Mouse (Mus musculus) lung, embryonic 15.5 days (tissue): Measurements from ENCODE around the gene Map6. TPM values are rescaled to one million over a fixed set of nuclear protein-coding genes. Genes with fewer than 3 reads are reported as not detected.

Experiments used
- ATAC-seq: fragments of 200-750 bp; cut with Nextera tagmentation; 2 replicates; pipeline ENCODE4 v1.8.0; 2017; ENCODE audit warnings: moderate number of reproducible peaks, borderline replicate concordance; ENCODE audit not compliant: low FRiP score, low TSS enrichment; ENCODE audit errors: extremely low read depth
- H3K27ac ChIP-seq: fragments of 300-500 bp; sonication (generic); 2 replicates; pipeline ENCODE4 v1.5.1; 2015; ENCODE audit warnings: moderate library complexity, mild to moderate bottlenecking, inconsistent platforms
- H3K27me3 ChIP-seq: fragments of 300-500 bp; sonication (generic); 2 replicates; pipeline ENCODE4 v1.6.1; 2015; ENCODE audit warnings: inconsistent platforms
- H3K36me3 ChIP-seq: fragments of 300-500 bp; sonication (generic); 2 replicates; pipeline ENCODE4 v1.6.1; 2015; ENCODE audit warnings: inconsistent platforms
- H3K4me1 ChIP-seq: fragments of 300-500 bp; sonication (generic); 2 replicates; pipeline ENCODE4 v1.6.1; 2015; ENCODE audit warnings: inconsistent platforms
- H3K4me2 ChIP-seq: fragments of 300-500 bp; sonication (generic); 2 replicates; pipeline ENCODE4 v1.6.1; 2015; ENCODE audit warnings: inconsistent platforms, mild to moderate bottlenecking, moderate library complexity
- H3K4me3 ChIP-seq: fragments of 300-500 bp; sonication (generic); 2 replicates; pipeline ENCODE4 v1.5.1; 2015; ENCODE audit warnings: mild to moderate bottlenecking, inconsistent platforms
- H3K9ac ChIP-seq: fragments of 300-500 bp; sonication (generic); 2 replicates; pipeline ENCODE4 v1.6.1; 2015; ENCODE audit warnings: inconsistent platforms
- H3K9me3 ChIP-seq: fragments of 300-500 bp; sonication (generic); 2 replicates; pipeline ENCODE4 v1.6.1; 2016; ENCODE audit warnings: inconsistent platforms
- WGBS: fragments of 180-500 bp; shearing (Covaris S2); methylation state at CpG from one replicate; pipeline ENCODE4 v1.1.7; 2015; 5-methylcytosine and 5-hydroxymethylcytosine counted together
- polyA plus RNA-seq: library from polyadenylated mRNA; unstranded; fragments of >200 nt; fragmentation: Nextera tagmentation; extraction: Ambion mirVana; gene quantifications from 2 replicates; pipeline ENCODE4 v1.2.1, GENCODE M21; 2015

Map6 gene
- polyA plus RNA-seq, 1 experiment from 2014 or later = 3.5 TPM

DNA sequence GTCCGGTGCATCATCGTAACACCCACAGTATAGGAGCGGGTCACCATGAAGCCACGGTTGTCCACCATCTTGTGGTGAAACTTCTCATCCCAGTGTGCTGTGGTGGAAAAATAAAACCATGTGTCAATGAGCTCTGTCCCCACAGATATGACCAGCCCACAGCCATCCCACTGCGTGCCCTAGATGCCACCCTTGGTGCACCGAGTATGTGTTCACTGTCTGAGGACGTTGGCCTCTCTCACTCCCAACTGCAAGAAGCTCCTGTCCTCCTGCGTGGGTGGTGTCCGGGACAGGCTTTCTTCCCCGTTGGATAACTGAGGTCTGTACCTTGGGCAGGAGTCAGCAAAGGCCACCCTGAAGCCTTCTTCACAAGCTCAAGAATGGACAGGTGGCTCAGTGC lies 80.0 kb downstream of the Map6 start:
- H3K4me1 ChIP-seq = peaks cover 34% of the 10 kb centered on the region
- no peak for ATAC-seq
- 91% methylated on average over 10 of the region's 10 CpGs for WGBS

DNA sequence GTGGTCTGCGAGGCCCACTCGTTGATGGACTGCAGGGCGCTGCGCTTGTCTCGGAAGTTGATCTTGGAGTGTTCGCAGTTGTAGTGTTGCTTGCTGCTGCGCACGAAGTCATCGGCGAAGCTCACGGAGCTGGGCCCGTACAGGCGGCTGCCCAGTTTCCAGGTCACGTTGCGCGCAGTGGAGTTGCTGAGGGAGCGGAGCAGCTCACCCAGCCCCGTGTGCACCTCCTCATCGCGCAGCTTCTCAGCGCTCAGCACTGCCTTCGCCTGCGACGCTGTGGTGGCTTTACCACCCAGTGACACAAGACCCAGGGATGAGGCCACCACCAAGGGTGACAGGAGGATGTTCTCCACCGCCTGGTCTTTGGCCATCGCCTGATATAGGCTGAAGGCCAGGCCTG lies 81.6 kb downstream of the Map6 start:
- Histone ChIP-seq H3K4me2 (peak overlapping the region; percentile 90), H3K27ac (no peak overlapping the region), H3K27me3 (no peaks in the 10 kb centered on the region), H3K4me1 (peaks cover 42% of the 10 kb centered on the region), H3K36me3 (peaks cover 65% of the 10 kb centered on the region), H3K9ac (no peak overlapping the region), H3K4me3 (no peak overlapping the region), H3K9me3 (no peaks in the 10 kb centered on the region)
- no peak for ATAC-seq
- WGBS = 90% methylated on average over 26 of the region's 26 CpGs

More for the DNA sequence above, 80.0 kb downstream of the Map6 start:
- H3K9ac ChIP-seq = no peak overlapping the region
- H3K4me3 ChIP-seq = no peak overlapping the region
- H3K9me3 ChIP-seq = no peaks in the 10 kb centered on the region
- H3K4me2 ChIP-seq = no peak overlapping the region
- no peaks in the 10 kb centered on the region for H3K27me3 ChIP-seq
- peaks cover 73% of the 10 kb centered on the region for H3K36me3 ChIP-seq
- no peak overlapping the region for H3K27ac ChIP-seq

DNA sequence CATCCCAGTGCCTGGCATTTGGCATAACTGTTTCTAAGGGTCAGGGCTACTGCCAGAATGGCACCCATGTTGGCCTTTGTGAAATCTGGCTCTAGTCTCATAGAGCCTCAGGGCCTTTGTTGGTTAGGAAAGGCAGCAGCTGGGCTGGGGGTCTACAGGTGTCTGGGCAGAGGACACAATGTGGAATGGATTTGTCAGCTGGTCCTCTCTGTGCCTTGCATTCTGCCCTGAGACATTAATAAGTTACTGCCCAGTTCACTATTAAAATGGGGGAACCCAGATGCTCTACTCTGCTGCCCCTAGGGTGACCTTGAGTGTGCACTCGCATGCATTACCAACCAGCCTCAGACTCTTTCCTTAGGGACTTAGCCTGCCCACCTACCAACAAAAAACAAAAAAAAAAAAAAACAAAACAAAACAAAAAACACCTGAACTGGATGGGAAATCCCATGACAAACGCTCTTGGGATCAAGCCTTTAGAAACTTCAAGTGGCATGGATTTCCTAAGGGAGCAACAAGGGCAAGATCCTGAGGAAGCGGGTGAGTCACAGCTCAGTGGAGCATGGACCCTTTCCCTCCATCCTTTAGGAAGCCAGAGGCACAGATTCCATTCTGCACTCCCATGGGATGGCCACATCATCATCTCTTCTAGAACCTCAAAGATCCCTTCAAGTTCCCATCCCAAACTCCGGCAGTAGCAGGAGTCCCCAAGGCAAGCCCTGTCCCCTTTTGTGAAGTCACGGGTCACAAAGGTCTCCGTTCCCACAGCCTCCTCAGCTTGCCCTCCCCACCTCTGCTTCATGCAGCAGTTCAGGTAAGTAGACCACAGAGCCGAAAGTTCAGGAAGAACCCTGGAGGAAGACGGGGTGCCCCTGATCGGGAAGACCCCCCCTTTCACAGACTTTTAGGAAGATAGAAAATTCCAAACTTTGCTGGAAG lies 82.8 kb downstream of the Map6 start:
- peak overlapping the region; percentile 99; the same call in 1 of the 2 replicates for H3K27ac ChIP-seq
- H3K36me3 ChIP-seq = peaks cover 53% of the 10 kb centered on the region
- peaks cover 53% of the 10 kb centered on the region for H3K4me1 ChIP-seq

DNA sequence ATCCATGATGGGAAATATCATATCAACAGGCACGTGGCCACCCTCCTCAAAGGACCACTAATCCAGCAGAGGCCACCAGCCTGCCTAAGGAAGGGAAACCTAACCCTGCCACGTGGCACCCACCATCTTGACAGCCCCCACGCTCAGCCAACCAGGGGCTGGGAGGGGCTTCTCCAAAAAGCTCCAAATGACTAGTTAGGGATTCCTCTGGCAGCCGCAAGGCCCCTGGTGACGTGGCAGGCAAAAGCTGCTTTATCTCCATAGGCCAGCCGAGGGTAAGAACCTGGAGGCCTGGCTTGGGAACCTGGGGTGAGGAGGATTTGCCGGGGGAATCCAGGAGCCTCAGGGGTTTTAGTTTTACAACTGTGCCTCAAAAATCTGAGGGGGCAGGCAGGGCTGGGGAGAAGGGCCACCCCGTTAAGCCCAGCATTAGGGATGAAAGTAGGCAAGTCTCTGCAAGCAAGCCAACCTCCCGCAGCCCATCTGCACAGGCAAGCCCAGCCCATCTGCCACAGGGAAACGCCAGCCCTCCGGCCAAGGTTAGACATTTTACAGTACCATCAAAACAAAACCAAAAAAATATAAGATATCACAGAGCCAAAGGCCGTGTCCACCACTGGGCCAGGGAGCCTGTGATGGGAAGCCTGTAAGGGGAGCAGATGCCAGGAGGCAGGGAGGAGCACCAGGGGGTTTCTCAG lies 84.0 kb downstream of the Map6 start:
- Histone ChIP-seq H3K4me2 (peak overlapping the region; percentile 90), H3K27ac (peak overlapping the region; percentile 99), H3K27me3 (no peaks in the 10 kb centered on the region), H3K9me3 (no peaks in the 10 kb centered on the region), H3K4me1 (peaks cover 65% of the 10 kb centered on the region), H3K9ac (peak overlapping the region; percentile 90), H3K4me3 (peak overlapping the region; percentile 75), H3K36me3 (peaks cover 41% of the 10 kb centered on the region)
- ATAC-seq = no peak
- 4% methylated on average over 12 of the region's 12 CpGs for WGBS

More for the DNA sequence above, 82.8 kb downstream of the Map6 start:
- no peak for ATAC-seq
- Histone ChIP-seq H3K9me3 (no peaks in the 10 kb centered on the region), H3K4me3 (peak overlapping the region; percentile 75), H3K4me2 (peak overlapping the region; percentile 90), H3K27me3 (no peaks in the 10 kb centered on the region), H3K9ac (peak overlapping the region; percentile 90)
- WGBS = 51% methylated on average over 9 of the region's 9 CpGs

DNA sequence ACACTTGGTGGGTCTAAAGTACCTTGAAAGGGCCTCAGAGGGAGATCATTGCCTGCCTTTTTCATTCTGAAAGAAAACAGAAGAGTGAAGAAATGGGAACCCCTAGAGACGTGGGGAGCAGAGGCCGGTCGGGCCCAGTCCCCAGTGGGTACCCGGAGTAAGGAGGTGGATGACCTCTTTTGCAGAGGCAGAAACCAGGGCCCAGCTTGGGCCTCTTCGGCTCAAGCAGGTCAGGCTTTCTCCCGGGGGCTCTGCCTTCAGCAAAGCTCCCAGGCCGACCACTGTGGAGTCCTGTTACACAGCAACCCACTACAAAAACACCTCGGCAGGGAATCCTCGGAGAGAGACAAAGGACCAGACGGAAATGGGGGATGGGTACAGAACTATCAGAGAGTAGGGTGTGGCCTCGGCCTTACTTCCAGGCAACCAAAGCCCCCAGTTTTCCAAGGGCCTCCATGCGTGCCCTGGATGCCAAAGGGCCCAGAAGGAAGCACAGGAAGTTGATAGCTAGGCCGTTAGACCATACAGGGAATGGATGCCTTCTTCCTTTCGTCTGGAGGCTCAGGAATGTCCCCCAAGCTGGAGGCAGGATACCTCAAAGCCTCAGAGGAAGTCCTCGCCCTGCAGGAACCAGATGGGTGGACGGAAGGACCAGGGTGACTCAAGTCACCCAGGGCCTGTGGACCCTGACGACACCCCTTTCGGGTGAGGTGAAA lies 84.7 kb downstream of the Map6 start:
- H3K4me2 ChIP-seq = peak overlapping the region; percentile 90
- ATAC-seq = no peak

DNA sequence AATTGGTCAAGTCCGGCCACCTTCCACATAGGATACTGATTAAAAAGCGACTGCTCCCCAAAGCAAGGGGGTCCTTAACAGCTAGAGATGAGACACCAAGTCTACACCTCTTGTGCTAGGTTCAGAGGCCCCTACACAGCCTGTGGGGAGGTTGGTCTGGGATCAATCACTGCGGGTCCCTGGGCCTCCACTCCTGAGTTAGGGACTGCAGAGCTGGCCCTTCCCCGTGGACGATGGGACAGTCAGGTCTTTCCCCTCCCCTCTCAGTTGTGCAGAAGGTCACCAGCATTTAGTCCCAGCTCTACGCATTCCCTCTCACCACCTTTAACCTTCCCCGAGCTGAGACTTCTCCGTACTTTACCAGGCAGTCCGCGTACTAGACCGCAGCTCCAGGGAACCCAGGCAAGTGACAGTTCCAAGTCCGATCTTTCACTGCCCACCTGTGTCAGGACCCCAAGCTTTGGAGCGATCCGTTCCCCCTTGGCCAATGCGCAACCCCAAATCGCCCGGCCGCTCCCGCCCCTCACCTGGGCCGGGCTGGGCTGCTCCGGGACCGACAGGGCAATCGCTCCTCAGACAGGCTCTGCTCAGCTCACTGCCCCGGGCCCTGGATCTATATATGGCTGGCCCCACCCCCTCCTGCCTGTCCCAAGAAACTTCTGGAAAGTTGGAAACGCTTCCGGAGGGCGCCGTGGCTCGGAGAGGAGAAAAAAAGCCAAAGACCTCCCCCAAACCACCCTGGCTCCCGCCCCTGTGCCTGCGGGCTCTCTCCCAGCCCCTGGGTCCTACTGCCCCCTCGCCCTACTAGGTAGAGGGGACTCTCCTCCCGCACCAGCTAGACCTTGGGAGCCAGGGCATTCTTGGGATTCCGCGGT lies 85.5 kb downstream of the Map6 start, which contains the start of gene Serpinh1:
Serpinh1 (minus strand) TSS at position 714 of the 875 bp plus-strand sequence.
- H3K27ac ChIP-seq = peak within 1 kb of the TSS; percentile 99
- peak within 1 kb of the TSS; percentile 75 for H3K4me3 ChIP-seq
- peak within 1 kb of the TSS; percentile 90 for H3K4me2 ChIP-seq
- H3K36me3 ChIP-seq = peaks cover 26% of the 10 kb centered on the region
- WGBS = under 1% methylated on average over 35 of the region's 35 CpGs
- no peaks in the 10 kb centered on the region for H3K9me3 ChIP-seq
- H3K4me1 ChIP-seq = peaks cover 76% of the 10 kb centered on the region
- H3K27me3 ChIP-seq = no peaks in the 10 kb centered on the region
- peak; percentile 84 for ATAC-seq
- peak within 1 kb of the TSS; percentile 90 for H3K9ac ChIP-seq

More for the DNA sequence above, 84.7 kb downstream of the Map6 start:
- Histone ChIP-seq H3K27me3 (no peaks in the 10 kb centered on the region), H3K4me3 (peak overlapping the region; percentile 75), H3K4me1 (peaks cover 72% of the 10 kb centered on the region), H3K27ac (peak overlapping the region; percentile 99), H3K9me3 (no peaks in the 10 kb centered on the region), H3K36me3 (peaks cover 34% of the 10 kb centered on the region), H3K9ac (peak overlapping the region; percentile 90)
- WGBS = under 1% methylated on average over 18 of the region's 18 CpGs

DNA sequence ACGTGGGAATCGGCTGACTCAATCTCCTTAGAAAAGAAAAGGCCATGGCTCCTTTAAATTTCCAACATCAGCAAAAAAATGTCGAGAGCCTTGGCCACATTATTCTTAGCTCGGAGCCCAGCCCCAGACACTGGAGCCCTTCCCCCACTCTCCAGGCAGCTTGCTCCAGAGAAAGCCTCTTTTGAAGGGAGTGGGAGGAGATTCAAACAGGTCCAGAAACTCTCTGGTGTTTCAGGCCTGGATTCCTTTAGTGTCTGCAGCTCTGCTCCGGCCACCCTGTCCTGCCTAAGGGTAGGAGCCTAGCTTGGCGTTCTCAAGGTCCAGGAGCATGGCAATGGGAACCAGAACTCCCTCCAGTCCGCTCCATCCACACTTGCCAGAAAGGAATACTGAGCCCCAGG lies 88.5 kb downstream of the Map6 start:
- no peaks in the 10 kb centered on the region for H3K9me3 ChIP-seq
- peak overlapping the region; percentile 12 for H3K4me3 ChIP-seq
- 3% methylated on average over 7 of the region's 7 CpGs for WGBS
- peaks cover 70% of the 10 kb centered on the region for H3K4me1 ChIP-seq
- ATAC-seq = peak; percentile 24
- H3K27me3 ChIP-seq = no peaks in the 10 kb centered on the region
- H3K36me3 ChIP-seq = no peaks in the 10 kb centered on the region
- H3K27ac ChIP-seq = peak overlapping the region; percentile 99
- peak overlapping the region; percentile 38 for H3K9ac ChIP-seq
- peak overlapping the region; percentile 58 for H3K4me2 ChIP-seq

DNA sequence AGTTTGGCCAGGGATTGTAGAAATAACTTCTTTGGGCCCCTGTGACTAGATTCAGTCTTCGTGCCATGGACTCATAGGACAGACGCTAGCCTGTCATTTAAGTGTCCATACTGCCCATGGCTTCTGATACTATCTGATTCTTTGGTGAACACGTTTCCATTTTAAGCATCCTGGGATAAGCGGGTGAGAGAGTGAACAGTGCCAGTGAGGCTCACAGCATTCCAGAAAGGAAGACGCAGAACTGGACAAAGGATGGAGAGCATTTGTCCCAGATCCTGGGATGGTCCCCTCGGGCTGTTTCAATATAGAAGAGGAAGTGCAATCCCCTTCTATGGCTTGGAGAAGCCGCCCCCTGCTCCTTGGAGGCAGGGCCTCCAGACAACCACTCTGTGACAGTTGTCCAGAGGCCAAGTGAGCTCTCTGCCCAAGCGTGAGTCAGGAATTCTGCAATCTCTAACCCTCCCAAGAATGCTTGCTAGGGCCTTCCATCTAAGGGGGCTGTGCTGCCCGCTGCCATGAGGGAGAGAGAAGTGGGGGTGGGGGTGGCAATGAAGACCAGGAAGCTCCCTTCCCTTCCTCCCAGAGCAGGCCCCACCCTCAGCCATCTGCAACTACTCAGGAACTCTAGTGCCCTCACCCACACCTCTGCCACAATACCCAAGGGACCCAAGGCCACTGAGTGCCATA lies 89.1 kb downstream of the Map6 start:
- Histone ChIP-seq H3K9me3 (no peaks in the 10 kb centered on the region), H3K27me3 (no peaks in the 10 kb centered on the region), H3K27ac (peak overlapping the region; percentile 99), H3K4me3 (peak overlapping the region; percentile 12; the same call in 1 of the 2 replicates), H3K36me3 (no peaks in the 10 kb centered on the region), H3K9ac (peak overlapping the region; percentile 30), H3K4me1 (peaks cover 71% of the 10 kb centered on the region), H3K4me2 (peak overlapping the region; percentile 58)
- WGBS = 15% methylated on average over 9 of the region's 9 CpGs
- peak; percentile 23; the same call in 1 of the 2 replicates for ATAC-seq

DNA sequence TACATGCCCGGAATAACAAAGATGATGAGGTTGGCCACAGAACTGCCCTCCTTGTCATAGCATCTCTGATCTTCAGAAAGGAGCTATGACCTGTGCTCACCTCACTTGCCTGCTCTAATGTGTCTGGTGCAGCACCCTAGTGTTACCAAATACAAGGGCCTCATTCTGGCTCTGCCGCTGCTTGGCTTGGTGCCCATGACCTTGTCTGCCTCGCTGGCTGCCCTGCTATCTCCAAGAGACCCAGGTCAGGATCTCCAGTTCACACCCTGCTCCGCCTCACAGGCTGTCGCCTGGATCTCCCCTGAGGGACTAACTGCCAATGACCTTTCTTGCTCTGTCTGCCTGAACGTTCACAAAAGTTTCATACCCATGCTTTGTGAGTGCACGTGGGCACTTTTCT lies 90.0 kb downstream of the Map6 start:
- Histone ChIP-seq H3K4me2 (no peak overlapping the region), H3K36me3 (no peaks in the 10 kb centered on the region), H3K27ac (peak overlapping the region; percentile 99), H3K27me3 (no peaks in the 10 kb centered on the region), H3K9ac (no peak overlapping the region), H3K9me3 (no peaks in the 10 kb centered on the region), H3K4me3 (no peak overlapping the region), H3K4me1 (peaks cover 71% of the 10 kb centered on the region)
- WGBS = 31% methylated on average over 7 of the region's 7 CpGs
- no peak for ATAC-seq

DNA sequence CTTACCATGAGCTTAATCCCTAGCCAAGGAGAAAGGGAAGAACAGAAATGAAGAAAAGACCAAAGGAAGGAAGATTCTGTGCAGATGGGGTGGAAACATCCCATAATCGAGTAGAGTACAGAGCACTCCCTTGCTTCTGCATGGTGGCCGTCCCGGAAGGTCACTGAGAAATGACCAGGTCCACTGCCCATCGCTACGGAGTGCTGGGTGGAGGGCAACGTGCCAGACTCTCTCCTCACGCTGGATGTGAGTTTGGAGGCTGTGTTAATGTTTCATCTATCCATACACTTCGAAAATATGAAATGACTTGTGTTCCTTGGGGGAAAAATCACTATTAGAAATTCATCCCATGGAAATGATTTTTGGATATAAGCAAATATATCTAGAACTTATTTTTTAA lies 91.1 kb downstream of the Map6 start:
- Histone ChIP-seq H3K9me3 (no peaks in the 10 kb centered on the region), H3K9ac (no peak overlapping the region), H3K4me2 (no peak overlapping the region), H3K4me3 (no peak overlapping the region), H3K36me3 (no peaks in the 10 kb centered on the region), H3K27ac (no peak overlapping the region), H3K27me3 (no peaks in the 10 kb centered on the region), H3K4me1 (peaks cover 69% of the 10 kb centered on the region)
- ATAC-seq = no peak
- WGBS = 79% methylated on average over 8 of the region's 8 CpGs
